Comparison of ENCODE assay signal across 13 mouse cellular contexts in the genomic region with DNA sequence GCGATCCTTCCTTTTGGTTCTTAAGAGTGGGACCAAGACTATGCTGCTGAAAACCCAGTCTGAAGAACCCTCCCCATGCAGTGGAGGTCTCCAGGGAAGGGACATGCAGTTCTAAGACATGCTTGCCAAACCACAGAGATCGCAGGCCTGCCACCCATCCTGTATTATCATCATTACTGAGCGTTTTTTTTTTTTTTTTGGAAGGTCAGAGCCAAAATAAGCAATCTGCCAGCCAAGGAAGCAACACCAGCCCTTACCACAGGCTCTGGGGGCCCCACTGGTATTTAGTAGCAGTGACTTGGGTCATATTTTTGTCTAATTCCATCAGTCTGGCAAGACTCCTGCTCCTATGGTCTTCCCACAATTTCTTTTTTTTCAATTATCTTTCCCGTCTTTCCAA.
DNase-seq lines count a peak whose midpoint lies in the region; TF ChIP-seq lines count a peak whose summit lies in the region.
"Had no signal": no experiment of that assay in that cellular context is flagged by ENCODE, and none has a peak within 500 bp of the region (broad histone marks: within the 10 kb centered on the region; RNA-seq: fewer than 3 reads in every experiment).

No protein-coding gene starts in this region.

- TF ChIP-seq POLR2A in kidney, adult 2 months (IDR thresholded peaks at IDR 0.05; ENCODE audit: low read depth, low read length): no peak
- TF ChIP-seq POLR2A in embryonic fibroblast, embryonic 13.5 days (IDR thresholded peaks at IDR 0.05; ENCODE audit: low read depth, low read length): no peak; the same call in 1 of the 2 replicates

- H3K36me3 ChIP-seq in kidney, adult 2 months (ENCODE audit: control insufficient read depth, insufficient read depth, low read length): no peaks in the 10 kb centered on the region
- peaks cover 17% of the 10 kb centered on the region for H3K36me3 ChIP-seq in C2C12 (ENCODE audit: control insufficient read depth, insufficient read depth)
- H3K36me3 ChIP-seq: midbrain, embryonic 13.5 days; neural tube, embryonic 15.5 days had no signal

- H3K79me2 ChIP-seq in C2C12 (ENCODE audit: control insufficient read depth, insufficient read depth): no peaks in the 10 kb centered on the region

- no peaks in the 10 kb centered on the region for H3K27me3 ChIP-seq in kidney, adult 2 months (replicated peaks; ENCODE audit: control insufficient read depth, insufficient read depth, low read length)
- H3K27me3 ChIP-seq in C2C12 (ENCODE audit: control insufficient read depth, insufficient read depth, insufficient read length): no peaks in the 10 kb centered on the region
- H3K27me3 ChIP-seq: limb, embryonic 12.5 days; midbrain, embryonic 13.5 days; neural tube, embryonic 15.5 days had no signal

- TF ChIP-seq CTCF in kidney, adult 2 months (conservative IDR thresholded peaks at IDR 0.05; ENCODE audit: insufficient read depth, insufficient read length, low read depth, low read length): no peak
- no peak for TF ChIP-seq CTCF in C2C12 (IDR thresholded peaks at IDR 0.05; ENCODE audit: control insufficient read depth, insufficient read depth, insufficient read length)
- TF ChIP-seq CTCF in embryonic fibroblast, embryonic 13.5 days (IDR thresholded peaks at IDR 0.05; ENCODE audit: borderline replicate concordance, insufficient read depth, low read length): no peak

- intact Hi-C loops in left cerebral cortex, postnatal 4 days (cut with DNase I): no loop called here

- H3ac ChIP-seq in C2C12 (ENCODE audit: control insufficient read depth, insufficient read length, low read depth): no peak overlapping the region

- WGBS in kidney, adult 2 months: 60% methylated on average over 4 of the region's 4 CpGs

- no peaks in the 10 kb centered on the region for H3K4me1 ChIP-seq in kidney, adult 2 months (ENCODE audit: control insufficient read depth, insufficient read depth, low read length)
- peaks cover 19% of the 10 kb centered on the region for H3K4me1 ChIP-seq in embryonic fibroblast, embryonic 13.5 days (ENCODE audit: control insufficient read depth, insufficient read depth, low read length)
- H3K4me1 ChIP-seq: midbrain, embryonic 13.5 days; neural tube, embryonic 15.5 days had no signal

- no peak overlapping the region for H3K4me3 ChIP-seq in kidney, adult 2 months (ENCODE audit: insufficient read depth, low read depth, low read length)
- no peak overlapping the region for H3K4me3 ChIP-seq in C2C12 (ENCODE audit: insufficient read depth, poor library complexity, severe bottlenecking)
- H3K4me3 ChIP-seq in embryonic fibroblast, embryonic 13.5 days (ENCODE audit: insufficient read depth, low read length): no peak overlapping the region
- H3K4me3 ChIP-seq: limb, embryonic 12.5 days; midbrain, embryonic 13.5 days; neural tube, embryonic 15.5 days had no signal

- DNase-seq in kidney, adult 2 months: peak; percentile 52
- DNase-seq in kidney, postnatal 4 days: no peak
- peak; percentile 80 for DNase-seq in 3134 (ENCODE audit: extremely low read depth, insufficient read length, low spot score)
- DNase-seq in left cerebral cortex, postnatal 4 days: no peak
- no peak for DNase-seq in embryo, embryonic 11 days
- no peak for DNase-seq in thymus, postnatal 36 days
- DNase-seq: thymus, postnatal 25 days had no signal

- H3K27ac ChIP-seq in kidney, adult 2 months (ENCODE audit: insufficient read depth, low read depth, low read length): no peak overlapping the region
- H3K27ac ChIP-seq in embryonic fibroblast, embryonic 13.5 days (ENCODE audit: insufficient read depth, low read length): peak overlapping the region; percentile 75
- H3K27ac ChIP-seq: hindbrain, postnatal 0 days; limb, embryonic 12.5 days; midbrain, embryonic 13.5 days; neural tube, embryonic 15.5 days had no signal

- peaks cover 2% of the 10 kb centered on the region for H3K79me3 ChIP-seq in C2C12 (ENCODE audit: low read depth)

TF ChIP-seq in C2C12, 6 proteins besides CTCF, POLR2A, EP300 and RAD21:
- TF ChIP-seq FOSL1 (IDR thresholded peaks at IDR 0.05; ENCODE audit: insufficient read depth, low read length, poor library complexity, severe bottlenecking): peak; percentile 18
- TF ChIP-seq CEBPB (IDR thresholded peaks at IDR 0.05; ENCODE audit: low read depth): peak; percentile 48
- no peak for TF ChIP-seq USF1 (IDR thresholded peaks at IDR 0.05; ENCODE audit: low read depth)
- TF ChIP-seq MYOD1 (IDR thresholded peaks at IDR 0.05; ENCODE audit: control insufficient read depth, insufficient read length, low read depth): peak; percentile 20
- no peak for TF ChIP-seq MYOG (IDR thresholded peaks at IDR 0.05; ENCODE audit: control insufficient read depth, extremely low read depth, insufficient read length)
- TF ChIP-seq MAX (IDR thresholded peaks at IDR 0.05): peak; percentile 89

Comparison
In these comparisons a context has a peak if more than half of its experiments do, and no peak if none do; other contexts are left out.
1. DNase-seq: peak in kidney, adult 2 months (single experiment) and 3134 (single experiment); none in kidney, postnatal 4 days (0 of 2), left cerebral cortex, postnatal 4 days (single experiment), embryo, embryonic 11 days (single experiment) and thymus, postnatal 36 days (0 of 2).